In the genomic region with DNA sequence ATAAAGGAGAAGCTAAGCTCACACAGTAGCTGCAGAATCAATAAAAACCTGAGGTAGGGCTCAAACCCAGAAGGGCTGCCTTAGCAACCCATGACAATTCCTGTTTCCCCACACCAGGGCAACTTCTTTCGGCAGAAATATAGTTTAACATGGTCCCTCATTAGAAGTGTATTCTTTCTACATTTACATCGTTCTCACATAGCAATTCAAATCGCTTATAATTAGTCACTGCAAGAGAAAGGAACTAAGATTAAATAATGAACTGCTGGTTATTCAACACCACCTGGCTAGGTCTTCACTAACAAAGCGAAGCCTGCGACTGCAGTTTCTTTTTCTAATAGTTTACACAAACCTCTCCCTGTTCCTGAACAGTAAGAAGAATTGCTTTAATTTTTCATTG, we compare ENCODE assay signal across 23 mouse cellular contexts. TPM values are rescaled to one million over a fixed set of nuclear protein-coding genes. Genes with fewer than 3 reads are reported as not detected.
DNase-seq lines count a peak whose midpoint lies in the region; ATAC-seq and TF ChIP-seq lines count a peak whose summit lies in the region.
"Had no signal": no experiment of that assay in that cellular context is flagged by ENCODE, and none has a peak within 500 bp of the region (broad histone marks: within the 10 kb centered on the region; RNA-seq: fewer than 3 reads in every experiment).

No protein-coding gene starts in this region.

- no peak overlapping the region for H3K4me2 ChIP-seq in forebrain, embryonic 13.5 days
- no peak overlapping the region for H3K4me2 ChIP-seq in forebrain, embryonic 11.5 days (ENCODE audit: low read depth, low read length, severe bottlenecking)
- H3K4me2 ChIP-seq in forebrain, embryonic 14.5 days (ENCODE audit: low read length), result no peak overlapping the region
- no peak overlapping the region for H3K4me2 ChIP-seq in forebrain, embryonic 16.5 days (ENCODE audit: low read length)
- H3K4me2 ChIP-seq: embryonic facial prominence, embryonic 12.5 days had no signal

- peak; percentile 62 for ATAC-seq in forebrain, embryonic 13.5 days
- ATAC-seq in forebrain, embryonic 11.5 days (replicated peaks; ENCODE audit: low FRiP score), result no peak
- ATAC-seq in forebrain, embryonic 14.5 days, result peak; percentile 57
- ATAC-seq in forebrain, embryonic 16.5 days, result peak; percentile 72
- no peak for ATAC-seq in monocyte, adult 5-6 weeks (replicated peaks; ENCODE audit: insufficient number of reproducible peaks, low FRiP score, low TSS enrichment, poor library complexity, severe bottlenecking)

- no peak overlapping the region for H3K4me3 ChIP-seq in forebrain, embryonic 13.5 days
- no peak overlapping the region for H3K4me3 ChIP-seq in forebrain, embryonic 11.5 days (ENCODE audit: low read depth, low read length)
- H3K4me3 ChIP-seq in forebrain, embryonic 14.5 days (ENCODE audit: low read depth, low read length), result no peak overlapping the region
- no peak overlapping the region for H3K4me3 ChIP-seq in forebrain, embryonic 16.5 days (replicated peaks; ENCODE audit: low read length)
- H3K4me3 ChIP-seq in heart, embryonic 10.5 days, result no peak overlapping the region
- H3K4me3 ChIP-seq: embryonic facial prominence, embryonic 10.5 days; embryonic facial prominence, embryonic 12.5 days had no signal

- no peak for TF ChIP-seq POLR2A in brain, embryonic 14.5 days (IDR thresholded peaks at IDR 0.05; ENCODE audit: borderline replicate concordance, extremely low read depth, insufficient read depth, insufficient read length, poor library complexity, severe bottlenecking)

- H3K36me3 ChIP-seq in forebrain, embryonic 13.5 days (ENCODE audit: poor library complexity, severe bottlenecking), result no peaks in the 10 kb centered on the region
- H3K36me3 ChIP-seq in forebrain, embryonic 11.5 days (ENCODE audit: control insufficient read depth, insufficient read depth, low read length), result no peaks in the 10 kb centered on the region
- H3K36me3 ChIP-seq in forebrain, embryonic 14.5 days (ENCODE audit: control insufficient read depth, insufficient read depth, low read length), result no peaks in the 10 kb centered on the region
- no peaks in the 10 kb centered on the region for H3K36me3 ChIP-seq in forebrain, embryonic 16.5 days (ENCODE audit: control insufficient read depth, insufficient read depth)
- H3K36me3 ChIP-seq in heart, embryonic 10.5 days, result no peaks in the 10 kb centered on the region
- H3K36me3 ChIP-seq: embryonic facial prominence, embryonic 10.5 days; embryonic facial prominence, embryonic 12.5 days had no signal

- peak overlapping the region; percentile 10; the same call in 1 of the 2 replicates for H3K27ac ChIP-seq in forebrain, embryonic 13.5 days
- no peak overlapping the region for H3K27ac ChIP-seq in forebrain, embryonic 11.5 days (ENCODE audit: low read depth, low read length)
- H3K27ac ChIP-seq in forebrain, embryonic 14.5 days (ENCODE audit: low read depth, low read length), result no peak overlapping the region
- H3K27ac ChIP-seq in forebrain, embryonic 16.5 days (ENCODE audit: low read length), result peak overlapping the region; percentile 65
- H3K27ac ChIP-seq in heart, embryonic 10.5 days, result no peak overlapping the region
- H3K27ac ChIP-seq: embryonic facial prominence, embryonic 10.5 days; embryonic facial prominence, embryonic 12.5 days had no signal

- TF ChIP-seq CTCF in brain, embryonic 14.5 days (IDR thresholded peaks at IDR 0.05; ENCODE audit: borderline replicate concordance, extremely low read depth, insufficient read depth, insufficient read length), result no peak

- WGBS in forebrain, embryonic 13.5 days, result 46% methylated on average over 5 of the region's 5 CpGs
- WGBS in forebrain, embryonic 11.5 days, result 70% methylated on average over 5 of the region's 5 CpGs
- 26% methylated on average over 5 of the region's 5 CpGs for WGBS in forebrain, embryonic 14.5 days
- WGBS in forebrain, embryonic 16.5 days, result 28% methylated on average over 5 of the region's 5 CpGs
- WGBS in heart, embryonic 10.5 days, result 82% methylated on average over 5 of the region's 5 CpGs

- peaks cover 10% of the 10 kb centered on the region; the same call in 1 of the 2 replicates for H3K4me1 ChIP-seq in forebrain, embryonic 13.5 days
- no peaks in the 10 kb centered on the region for H3K4me1 ChIP-seq in forebrain, embryonic 11.5 days (replicated peaks; ENCODE audit: control insufficient read depth, insufficient read depth, low read length)
- H3K4me1 ChIP-seq in forebrain, embryonic 14.5 days (ENCODE audit: control insufficient read depth, insufficient read depth, low read length), result 0 out of 2 replicates have a peak, but pooled peaks cover 5% of the 10 kb centered on the region
- peaks cover 7% of the 10 kb centered on the region; the same call in 1 of the 2 replicates for H3K4me1 ChIP-seq in forebrain, embryonic 16.5 days (replicated peaks; ENCODE audit: control insufficient read depth, insufficient read depth, low read length)
- H3K4me1 ChIP-seq in heart, embryonic 10.5 days, result no peaks in the 10 kb centered on the region
- H3K4me1 ChIP-seq: embryonic facial prominence, embryonic 10.5 days; embryonic facial prominence, embryonic 12.5 days had no signal

- no peak overlapping the region for H3K9ac ChIP-seq in forebrain, embryonic 13.5 days
- H3K9ac ChIP-seq in forebrain, embryonic 11.5 days (ENCODE audit: low read length), result no peak overlapping the region
- no peak overlapping the region for H3K9ac ChIP-seq in forebrain, embryonic 14.5 days (ENCODE audit: low read length)
- no peak overlapping the region for H3K9ac ChIP-seq in forebrain, embryonic 16.5 days (replicated peaks; ENCODE audit: low read depth, low read length)
- H3K9ac ChIP-seq: embryonic facial prominence, embryonic 12.5 days had no signal

- H3K27me3 ChIP-seq in forebrain, embryonic 13.5 days, result no peaks in the 10 kb centered on the region
- H3K27me3 ChIP-seq in forebrain, embryonic 11.5 days (ENCODE audit: control insufficient read depth, insufficient read depth, low read length), result no peaks in the 10 kb centered on the region
- no peaks in the 10 kb centered on the region for H3K27me3 ChIP-seq in forebrain, embryonic 14.5 days (replicated peaks; ENCODE audit: control insufficient read depth, insufficient read depth, low read length)
- H3K27me3 ChIP-seq in forebrain, embryonic 16.5 days (replicated peaks; ENCODE audit: control insufficient read depth, insufficient read depth, low read length), result no peaks in the 10 kb centered on the region
- no peaks in the 10 kb centered on the region for H3K27me3 ChIP-seq in heart, embryonic 10.5 days (ENCODE audit: insufficient read depth, poor library complexity, severe bottlenecking)
- H3K27me3 ChIP-seq: embryonic facial prominence, embryonic 12.5 days had no signal

- no peak for DNase-seq in forebrain, embryonic 11.5 days (ENCODE audit: low spot score)
- peak; percentile 71 for DNase-seq in brain, embryonic 14.5 days (ENCODE audit: low read depth)
- peak; percentile 60 for DNase-seq in forebrain, embryonic 14.5 days (ENCODE audit: low spot score)
- no peak for DNase-seq in heart, embryonic 10.5 days (ENCODE audit: low spot score)
- DNase-seq in cerebellum, postnatal 4 days (ENCODE audit: low spot score in 2 of 2), result no peak
- DNase-seq: adrenal gland, adult 2 months; adrenal gland, postnatal 10 days; adrenal gland, postnatal 25 days; cerebellum, adult 11-12 months; cerebellum, adult 2 months; cerebellum, adult 9-11 months; cerebellum, postnatal 14 days; cerebellum, postnatal 36 days had no signal

- H3K9me3 ChIP-seq in forebrain, embryonic 13.5 days (replicated peaks), result no peaks in the 10 kb centered on the region
- no peaks in the 10 kb centered on the region for H3K9me3 ChIP-seq in forebrain, embryonic 11.5 days (ENCODE audit: control insufficient read depth, low read length)
- H3K9me3 ChIP-seq in forebrain, embryonic 14.5 days (replicated peaks; ENCODE audit: control insufficient read depth, low read length), result no peaks in the 10 kb centered on the region
- no peaks in the 10 kb centered on the region for H3K9me3 ChIP-seq in forebrain, embryonic 16.5 days (ENCODE audit: control insufficient read depth, low read length)
- no peaks in the 10 kb centered on the region for H3K9me3 ChIP-seq in heart, embryonic 10.5 days
- H3K9me3 ChIP-seq: embryonic facial prominence, embryonic 10.5 days; embryonic facial prominence, embryonic 12.5 days had no signal

RNA-seq across cellular contexts. Expression of gene Gcg, which starts 23.7 kb away (rescaled TPM):
- polyA plus RNA-seq in forebrain, embryonic 13.5 days (2015; fragmentation: Nextera tagmentation; extraction: Ambion mirVana), result 1.4 and 1.9 TPM in 2 replicates
- polyA plus RNA-seq in forebrain, embryonic 11.5 days (2014; fragmentation: Nextera tagmentation; extraction: Ambion mirVana), result not detected in 2 replicates
- polyA plus RNA-seq in brain, embryonic 14.5 days (2012; rRNA removed), result 1.0 and 2.1 TPM in 2 replicates
- 2.7 and 3.0 TPM in 2 replicates for polyA plus RNA-seq in forebrain, embryonic 14.5 days (2014; fragmentation: Nextera tagmentation; extraction: Ambion mirVana)
- 2.7 and 2.8 TPM in 2 replicates for polyA plus RNA-seq in forebrain, embryonic 16.5 days (2015; fragmentation: Nextera tagmentation; extraction: Ambion mirVana)
- polyA plus RNA-seq in heart, embryonic 10.5 days (2016; fragmentation: Nextera tagmentation; extraction: Ambion mirVana), result 5.9 TPM in 1 of 2 replicates, not detected in the other
- total RNA-seq in monocyte, adult 5-6 weeks (2017), result not detected in 3 replicates
- total RNA-seq: adrenal gland, adult 2 months; adrenal gland, postnatal 10 days; adrenal gland, postnatal 25 days; ES-E14; gastrocnemius, adult 18-20 months; MEL had no signal
- polyA plus RNA-seq: adrenal gland, adult 2 months; C2C12; cerebellum, adult 2 months; cortical plate, adult 2 months; embryonic facial prominence, embryonic 10.5 days had no signal

Comparison
In these comparisons a context has a peak if more than half of its experiments do, and no peak if none do; other contexts are left out.
1. ATAC-seq: peak in forebrain, embryonic 13.5 days (single experiment), forebrain, embryonic 14.5 days (single experiment) and forebrain, embryonic 16.5 days (single experiment); none in forebrain, embryonic 11.5 days (single experiment) and monocyte, adult 5-6 weeks (single experiment).
2. H3K27ac ChIP-seq: peak in forebrain, embryonic 13.5 days (single experiment) and forebrain, embryonic 16.5 days (single experiment); none in forebrain, embryonic 11.5 days (single experiment), forebrain, embryonic 14.5 days (single experiment) and heart, embryonic 10.5 days (single experiment).
3. DNase-seq: peak in brain, embryonic 14.5 days (single experiment) and forebrain, embryonic 14.5 days (single experiment); none in forebrain, embryonic 11.5 days (single experiment), heart, embryonic 10.5 days (single experiment) and cerebellum, postnatal 4 days (0 of 2).